Mouse (Mus musculus): ENCODE measurements around the gene Selenow. TPM values are rescaled to one million over a fixed set of nuclear protein-coding genes. Genes with fewer than 3 reads are reported as not detected.

Gene Selenow
- polyA plus RNA-seq, 1 experiment from 2014 or later = 1,028 TPM

- WGBS = 82% methylated on average over 9 of the region's 9 CpGs
- Histone ChIP-seq H3K4me3 (ENCODE audit: low read depth, low read length) (no peak overlapping the region), H3K27me3 (ENCODE audit: control insufficient read depth, insufficient read depth, low read length) (no peaks in the 10 kb centered on the region), H3K9ac (ENCODE audit: low read length) (no peak overlapping the region), H3K36me3 (ENCODE audit: control insufficient read depth, insufficient read depth, low read length) (no peaks in the 10 kb centered on the region), H3K27ac (ENCODE audit: low read depth, low read length) (no peak overlapping the region), H3K4me1 (ENCODE audit: control insufficient read depth, insufficient read depth, low read length) (no peaks in the 10 kb centered on the region; the same call in 1 of the 2 replicates), H3K9me3 (ENCODE audit: control insufficient read depth, low read length) (no peaks in the 10 kb centered on the region), H3K4me2 (no peak overlapping the region)
- no peak for ATAC-seq (ENCODE audit: low FRiP score)
- DNase-seq (ENCODE audit: low spot score, missing footprints) = no peak
These were observed 20.7 kb downstream of the Selenow start for GRCm38 (mm10) chr7:15901366-15902048.

GRCm38 (mm10) chr7:15894251-15894650, 28.0 kb downstream of the Selenow start:
- no peaks in the 10 kb centered on the region for H3K9me3 ChIP-seq (ENCODE audit: control insufficient read depth, low read length)
- DNase-seq (ENCODE audit: low spot score, missing footprints) = no peak

GRCm38 (mm10) chr7:15884127-15884526, 38.1 kb downstream of the Selenow start:
- Histone ChIP-seq H3K27me3 (ENCODE audit: control insufficient read depth, insufficient read depth, low read length) (no peaks in the 10 kb centered on the region), H3K4me1 (ENCODE audit: control insufficient read depth, insufficient read depth, low read length) (peaks cover 3% of the 10 kb centered on the region), H3K9me3 (ENCODE audit: control insufficient read depth, low read length) (no peaks in the 10 kb centered on the region), H3K9ac (ENCODE audit: low read length) (no peak overlapping the region), H3K4me2 (no peak overlapping the region), H3K27ac (ENCODE audit: low read depth, low read length) (no peak overlapping the region), H3K4me3 (ENCODE audit: low read depth, low read length) (no peak overlapping the region), H3K36me3 (ENCODE audit: control insufficient read depth, insufficient read depth, low read length) (no peaks in the 10 kb centered on the region)
- DNase-seq (ENCODE audit: low spot score, missing footprints) = no peak
- 84% methylated on average over 2 of the region's 2 CpGs for WGBS
- no peak for ATAC-seq (ENCODE audit: low FRiP score)

More at GRCm38 (mm10) chr7:15894251-15894650, 28.0 kb downstream of the Selenow start:
- Histone ChIP-seq H3K4me2 (no peak overlapping the region), H3K9ac (ENCODE audit: low read length) (no peak overlapping the region), H3K36me3 (ENCODE audit: control insufficient read depth, insufficient read depth, low read length) (no peaks in the 10 kb centered on the region), H3K27me3 (ENCODE audit: control insufficient read depth, insufficient read depth, low read length) (no peaks in the 10 kb centered on the region), H3K4me1 (ENCODE audit: control insufficient read depth, insufficient read depth, low read length) (no peaks in the 10 kb centered on the region), H3K27ac (ENCODE audit: low read depth, low read length) (no peak overlapping the region), H3K4me3 (ENCODE audit: low read depth, low read length) (no peak overlapping the region)
- 79% methylated on average over 1 of the region's 1 CpGs for WGBS
- ATAC-seq (ENCODE audit: low FRiP score) = no peak

GRCm38 (mm10) chr7:15882317-15882716, 39.9 kb downstream of the Selenow start, which contains the start of gene Crxos:
Gene Crxos, plus strand, starts transcription at chr7:15882617.
- H3K36me3 ChIP-seq (ENCODE audit: control insufficient read depth, insufficient read depth, low read length) = no peaks in the 10 kb centered on the region
- no peak within 1 kb of the TSS for H3K4me2 ChIP-seq
- peaks cover 3% of the 10 kb centered on the region for H3K4me1 ChIP-seq (ENCODE audit: control insufficient read depth, insufficient read depth, low read length)
- H3K9me3 ChIP-seq (ENCODE audit: control insufficient read depth, low read length) = no peaks in the 10 kb centered on the region
- DNase-seq (ENCODE audit: low spot score, missing footprints) (no peak), ATAC-seq (ENCODE audit: low FRiP score) (no peak)
- 87% methylated on average over 2 of the region's 2 CpGs for WGBS
- H3K27ac ChIP-seq (ENCODE audit: low read depth, low read length) = no peak within 1 kb of the TSS; the same call in 1 of the 2 replicates
- H3K27me3 ChIP-seq (ENCODE audit: control insufficient read depth, insufficient read depth, low read length) = no peaks in the 10 kb centered on the region
- H3K9ac ChIP-seq (ENCODE audit: low read length) = no peak within 1 kb of the TSS
- no peak within 1 kb of the TSS for H3K4me3 ChIP-seq (ENCODE audit: low read depth, low read length)

GRCm38 (mm10) chr7:15881831-15882230, 40.4 kb downstream of the Selenow start:
- H3K36me3 ChIP-seq (ENCODE audit: control insufficient read depth, insufficient read depth, low read length) = no peaks in the 10 kb centered on the region
- H3K4me3 ChIP-seq (ENCODE audit: low read depth, low read length) = no peak overlapping the region
- DNase-seq (ENCODE audit: low spot score, missing footprints) (peak; percentile 84), ATAC-seq (ENCODE audit: low FRiP score) (peak; percentile 51)
- no peak overlapping the region; the same call in 1 of the 2 replicates for H3K27ac ChIP-seq (ENCODE audit: low read depth, low read length)
- H3K9ac ChIP-seq (ENCODE audit: low read length) = no peak overlapping the region
- no peaks in the 10 kb centered on the region for H3K27me3 ChIP-seq (ENCODE audit: control insufficient read depth, insufficient read depth, low read length)
- no peaks in the 10 kb centered on the region for H3K9me3 ChIP-seq (ENCODE audit: control insufficient read depth, low read length)
- H3K4me1 ChIP-seq (ENCODE audit: control insufficient read depth, insufficient read depth, low read length) = peaks cover 3% of the 10 kb centered on the region
- 59% methylated on average over 3 of the region's 3 CpGs for WGBS
- H3K4me2 ChIP-seq = no peak overlapping the region

GRCm38 (mm10) chr7:15881388-15881787, 40.8 kb downstream of the Selenow start:
- H3K4me3 ChIP-seq (ENCODE audit: low read depth, low read length) = no peak overlapping the region
- no peak overlapping the region for H3K4me2 ChIP-seq
- H3K4me1 ChIP-seq (ENCODE audit: control insufficient read depth, insufficient read depth, low read length) = peaks cover 3% of the 10 kb centered on the region
- no peaks in the 10 kb centered on the region for H3K27me3 ChIP-seq (ENCODE audit: control insufficient read depth, insufficient read depth, low read length)
- no peak overlapping the region; the same call in 1 of the 2 replicates for H3K27ac ChIP-seq (ENCODE audit: low read depth, low read length)
- ATAC-seq (ENCODE audit: low FRiP score) (peak; percentile 90), DNase-seq (ENCODE audit: low spot score, missing footprints) (peak; percentile 88)
- WGBS = 4% methylated on average over 7 of the region's 7 CpGs
- no peaks in the 10 kb centered on the region for H3K36me3 ChIP-seq (ENCODE audit: control insufficient read depth, insufficient read depth, low read length)
- H3K9ac ChIP-seq (ENCODE audit: low read length) = no peak overlapping the region
- no peaks in the 10 kb centered on the region for H3K9me3 ChIP-seq (ENCODE audit: control insufficient read depth, low read length)

- Histone ChIP-seq H3K9ac (ENCODE audit: low read length) (no peak within 1 kb of the TSS), H3K36me3 (ENCODE audit: control insufficient read depth, insufficient read depth, low read length) (no peaks in the 10 kb centered on the region), H3K4me1 (ENCODE audit: control insufficient read depth, insufficient read depth, low read length) (peaks cover 3% of the 10 kb centered on the region), H3K4me3 (ENCODE audit: low read depth, low read length) (no peak within 1 kb of the TSS), H3K4me2 (no peak within 1 kb of the TSS), H3K27ac (ENCODE audit: low read depth, low read length) (no peak within 1 kb of the TSS), H3K27me3 (ENCODE audit: control insufficient read depth, insufficient read depth, low read length) (no peaks in the 10 kb centered on the region), H3K9me3 (ENCODE audit: control insufficient read depth, low read length) (no peaks in the 10 kb centered on the region)
- DNase-seq (ENCODE audit: low spot score, missing footprints) (no peak), ATAC-seq (ENCODE audit: low FRiP score) (no peak)
- 29% methylated on average over 4 of the region's 4 CpGs for WGBS
These were observed 42.4 kb downstream of the Selenow start, which contains the start of gene Crx for GRCm38 (mm10) chr7:15879756-15880155. Gene Crx, minus strand, starts transcription at chr7:15879968.

Other genes with a start within 250 kb of the Selenow start
- gene Obox5, start 172.3 kb downstream of the Selenow start, polyA plus RNA-seq (2014; fragmentation: Nextera tagmentation; extraction: Ambion mirVana) = not detected in 2 replicates
- gene Obox6, start 82.7 kb downstream of the Selenow start, polyA plus RNA-seq (2014; fragmentation: Nextera tagmentation; extraction: Ambion mirVana) = not detected in 2 replicates
- 0.20 and 0.51 TPM in 2 replicates for gene Crx, start 42.4 kb downstream of the Selenow start, polyA plus RNA-seq (2014; fragmentation: Nextera tagmentation; extraction: Ambion mirVana)
- 0.08 and 0.36 TPM in 2 replicates for gene Crxos, start 39.8 kb downstream of the Selenow start, polyA plus RNA-seq (2014; fragmentation: Nextera tagmentation; extraction: Ambion mirVana)
- 186 and 187 TPM in 2 replicates for gene Nop53, start 23.7 kb upstream of the Selenow start, polyA plus RNA-seq (2014; fragmentation: Nextera tagmentation; extraction: Ambion mirVana)
- 8.9 and 10.9 TPM in 2 replicates for gene Ehd2, start 45.2 kb upstream of the Selenow start, polyA plus RNA-seq (2014; fragmentation: Nextera tagmentation; extraction: Ambion mirVana)
- 5.0 and 6.1 TPM in 2 replicates for gene Bicra, start 125.5 kb upstream of the Selenow start, polyA plus RNA-seq (2014; fragmentation: Nextera tagmentation; extraction: Ambion mirVana)
- gene Zfp541, start 139.4 kb upstream of the Selenow start, polyA plus RNA-seq (2014; fragmentation: Nextera tagmentation; extraction: Ambion mirVana) = not detected in 2 replicates
- gene Napa, start 176.1 kb upstream of the Selenow start, polyA plus RNA-seq (2014; fragmentation: Nextera tagmentation; extraction: Ambion mirVana) = 162 and 165 TPM in 2 replicates
- gene Kptn, start 197.5 kb upstream of the Selenow start, polyA plus RNA-seq (2014; fragmentation: Nextera tagmentation; extraction: Ambion mirVana) = 16.2 and 18.2 TPM in 2 replicates
- gene Slc8a2, start 207.4 kb upstream of the Selenow start, polyA plus RNA-seq (2014; fragmentation: Nextera tagmentation; extraction: Ambion mirVana) = 0.27 and 0.34 TPM in 2 replicates

Measured in midbrain, embryonic 11.5 days (tissue).